ENCODE assay signal across 20 mouse cellular contexts in the genomic region with DNA sequence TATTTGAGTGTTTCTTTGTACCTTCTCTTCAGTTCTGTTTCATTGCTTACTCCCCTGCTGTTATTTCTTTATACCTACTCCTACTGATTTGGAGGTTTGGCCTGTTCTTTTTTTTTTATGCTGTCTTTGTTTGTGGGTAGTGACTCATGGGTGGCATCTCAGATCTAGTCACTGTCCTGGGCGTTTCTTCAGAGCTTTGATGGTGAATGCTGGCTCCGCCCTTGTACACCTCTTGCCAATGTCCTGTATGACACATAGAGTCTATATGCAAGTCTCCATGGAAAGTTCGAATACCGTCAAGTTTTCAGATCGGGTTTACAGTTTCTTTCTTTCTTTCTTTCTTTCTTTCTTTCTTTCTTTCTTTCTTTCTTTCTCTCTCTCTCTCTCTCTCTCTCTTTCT. TPM values are rescaled to one million over a fixed set of nuclear protein-coding genes. Genes with fewer than 3 reads are reported as not detected.
DNase-seq lines count a peak whose midpoint lies in the region; ATAC-seq lines count a peak whose summit lies in the region.
"Had no signal": no experiment of that assay in that cellular context is flagged by ENCODE, and none has a peak within 500 bp of the region (broad histone marks: within the 10 kb centered on the region; RNA-seq: fewer than 3 reads in every experiment).

No protein-coding gene starts in this region.

- H3K27me3 ChIP-seq in neural tube, embryonic 15.5 days (replicated peaks) = peaks cover 22% of the 10 kb centered on the region; the same call in 1 of the 2 replicates
- H3K27me3 ChIP-seq: CH12.LX; forebrain, embryonic 15.5 days had no signal

- DNase-seq in adrenal gland, adult (ENCODE audit: inconsistent age in 2 of 2, low spot score in 1 of 2) = peak; percentile 69 to 81
- no peak for DNase-seq in adrenal gland, adult 18-20 months (ENCODE audit: low spot score in 2 of 2)
- DNase-seq in 416B (ENCODE audit: low read depth) (peak; percentile 24), NIH3T3 (ENCODE audit: low read depth) (peak; percentile 3)
- DNase-seq in brain, adult 2 months (ENCODE audit: low read depth, low spot score) = peak; percentile 8
- no peak for DNase-seq in kidney, postnatal 25 days
- no peak for DNase-seq in cerebellum, adult 9-11 months
- DNase-seq: cerebellum, adult 18-20 months; cerebellum, postnatal 10 days; gastrocnemius, postnatal 10 days; kidney, adult 2 months had no signal

- H3K4me3 ChIP-seq in neural tube, embryonic 15.5 days (replicated peaks) = no peak overlapping the region
- H3K4me3 ChIP-seq: embryonic facial prominence, embryonic 10.5 days; forebrain, embryonic 15.5 days; heart, embryonic 12.5 days; hindbrain, embryonic 10.5 days; kidney, embryonic 15.5 days had no signal

- no peak overlapping the region for H3K27ac ChIP-seq in neural tube, embryonic 15.5 days (replicated peaks)
- H3K27ac ChIP-seq: embryonic facial prominence, embryonic 10.5 days; forebrain, embryonic 15.5 days; hindbrain, embryonic 10.5 days; hindbrain, embryonic 14.5 days; kidney, embryonic 15.5 days had no signal

- no peaks in the 10 kb centered on the region for H3K9me3 ChIP-seq in neural tube, embryonic 15.5 days (replicated peaks)
- H3K9me3 ChIP-seq: embryonic facial prominence, embryonic 10.5 days; forebrain, embryonic 15.5 days; heart, embryonic 12.5 days; hindbrain, embryonic 10.5 days; kidney, embryonic 15.5 days had no signal

- no peak overlapping the region for H3K9ac ChIP-seq in neural tube, embryonic 15.5 days (replicated peaks)
- H3K9ac ChIP-seq: forebrain, embryonic 15.5 days; heart, embryonic 12.5 days; hindbrain, embryonic 14.5 days; kidney, embryonic 15.5 days had no signal

- no peaks in the 10 kb centered on the region for H3K36me3 ChIP-seq in neural tube, embryonic 15.5 days
- H3K36me3 ChIP-seq: embryonic facial prominence, embryonic 10.5 days; forebrain, embryonic 15.5 days; heart, embryonic 12.5 days; hindbrain, embryonic 10.5 days; kidney, embryonic 15.5 days had no signal

- H3K4me2 ChIP-seq in neural tube, embryonic 15.5 days = no peak overlapping the region
- H3K4me2 ChIP-seq: forebrain, embryonic 15.5 days; heart, embryonic 12.5 days; hindbrain, embryonic 14.5 days; kidney, embryonic 15.5 days had no signal

- 86% methylated on average over 5 of the region's 5 CpGs for WGBS in neural tube, embryonic 15.5 days

- H3K4me1 ChIP-seq in neural tube, embryonic 15.5 days = no peaks in the 10 kb centered on the region
- H3K4me1 ChIP-seq: embryonic facial prominence, embryonic 10.5 days; forebrain, embryonic 15.5 days; heart, embryonic 12.5 days; hindbrain, embryonic 10.5 days; kidney, embryonic 15.5 days had no signal

- ATAC-seq in neural tube, embryonic 15.5 days (ENCODE audit: low FRiP score) = no peak
- ATAC-seq: forebrain, embryonic 15.5 days; intestine, embryonic 16.5 days had no signal

RNA-seq across cellular contexts. Expression of a gene that starts 52.8 kb away (rescaled TPM):
- 10 to 100 TPM; 51.9 to 61.2 TPM for total RNA-seq in adrenal gland, adult 18-20 months (2021)
- polyA plus RNA-seq in neural tube, embryonic 15.5 days (2015; fragmentation: Nextera tagmentation; extraction: Ambion mirVana) = 23.2 and 24.0 TPM in 2 replicates

Comparison
In these comparisons a context has a peak if more than half of its experiments do, and no peak if none do; other contexts are left out.
1. DNase-seq: peak in adrenal gland, adult (2 of 2), 416B (single experiment), NIH3T3 (single experiment) and brain, adult 2 months (single experiment); none in adrenal gland, adult 18-20 months (0 of 2), kidney, postnatal 25 days (0 of 2) and cerebellum, adult 9-11 months (single experiment).